Mouse (Mus musculus) frontal cortex, adult 2 months (tissue): ENCODE results near the gene Tspan3. TPM values are rescaled to one million over a fixed set of nuclear protein-coding genes. Genes with fewer than 3 reads are reported as not detected.

ENCODE experiments used
- DNase-seq, 2 experiments: peaks; one replicate each; pipeline ENCODE4 v3.0.0; 2022; ENCODE audit warnings: low spot score in 1 of 2; ENCODE audit errors: extremely low spot score in 1 of 2
- polyA plus RNA-seq: library from polyadenylated mRNA; depleted of rRNA; stranded (reverse); fragments of >200 nt; gene quantifications from 2 replicates; pipeline ENCODE4 v1.2.3, GENCODE M21; 2012; rRNA removed

Gene Tspan3
- polyA plus RNA-seq, result 478 and 493 TPM in 2 replicates

DNA sequence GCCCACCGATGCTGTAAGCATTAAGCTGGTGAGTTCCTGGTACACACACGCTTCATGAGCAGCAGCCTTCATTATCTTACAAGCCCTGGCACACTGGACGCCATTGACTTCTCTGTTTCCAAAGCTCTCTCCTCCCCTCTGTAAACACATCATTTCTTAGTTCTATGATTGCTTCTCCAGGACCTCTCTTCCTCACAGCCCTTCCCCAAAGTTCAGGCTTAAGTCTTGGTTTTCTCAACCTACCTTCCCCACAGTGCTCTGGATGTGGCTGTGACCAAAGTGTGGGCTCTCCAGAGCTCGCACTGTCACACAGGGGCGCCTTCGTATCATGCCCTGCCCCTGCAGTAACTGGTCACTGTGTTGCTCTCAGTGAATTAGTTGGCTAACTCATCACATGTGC, at the start of gene Tspan3:
TSS of gene Tspan3 (minus strand) at position 101 of the 400 bp plus-strand sequence.
- DNase-seq, result no peak

DNA sequence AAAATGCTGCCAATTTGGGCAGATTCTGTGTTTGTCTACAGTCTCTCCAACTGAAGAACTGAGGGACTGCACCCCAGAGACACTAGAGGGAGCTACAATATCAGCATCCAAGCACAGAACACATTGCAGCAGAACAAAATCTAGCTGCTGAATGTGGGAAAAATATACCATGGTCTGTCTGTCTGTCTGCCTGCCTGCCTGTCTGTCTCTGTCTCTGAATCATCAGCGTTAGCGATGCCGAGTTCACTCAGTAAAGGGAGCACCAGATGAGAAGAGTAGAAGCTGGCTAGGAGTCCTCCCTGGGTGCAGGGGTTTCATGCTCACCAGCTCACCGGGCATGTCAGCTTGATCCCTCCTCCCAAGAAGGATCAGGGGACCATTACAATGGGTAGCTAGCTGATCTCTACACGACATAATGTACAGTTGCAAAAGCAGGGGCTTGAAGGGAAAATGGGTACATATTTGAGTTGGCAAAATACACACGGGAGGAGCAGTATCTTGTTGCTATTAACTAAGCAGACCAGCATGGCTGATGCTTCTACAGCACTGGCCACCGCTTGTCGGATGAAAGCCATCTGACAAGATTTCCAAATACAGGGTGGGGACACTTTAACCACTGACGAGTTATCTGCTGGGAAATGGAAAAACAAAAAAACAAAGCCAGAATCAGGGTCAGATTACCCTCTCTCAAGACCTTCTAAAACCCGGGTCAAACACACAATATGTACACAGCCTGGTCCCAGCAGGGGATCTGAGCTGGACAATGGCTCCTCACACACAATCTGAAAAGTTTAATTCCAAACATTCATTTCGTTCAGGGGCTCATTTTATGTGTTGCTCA, 48.4 kb upstream of the Tspan3 start:
- DNase-seq, result peak; percentile 40 to 83

DNA sequence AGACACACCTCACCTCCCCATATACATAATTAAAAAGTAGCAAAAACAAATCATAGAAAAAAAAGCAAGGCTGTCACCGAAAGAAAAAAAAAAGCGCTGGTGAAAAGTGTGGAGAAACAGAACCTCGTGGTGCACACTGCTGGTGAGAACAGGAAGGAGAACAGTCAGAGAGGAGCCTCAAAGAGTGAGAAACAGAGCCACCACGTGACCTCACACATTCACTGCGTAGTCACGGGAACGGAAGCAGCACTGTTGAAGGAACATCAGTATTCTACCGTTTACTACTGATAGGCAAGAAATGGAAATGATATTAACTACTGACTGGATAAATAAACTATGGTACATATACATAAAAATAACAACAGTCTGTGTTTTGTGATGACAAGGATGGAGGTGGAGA, 43.5 kb upstream of the Tspan3 start:
- no peak for DNase-seq

DNA sequence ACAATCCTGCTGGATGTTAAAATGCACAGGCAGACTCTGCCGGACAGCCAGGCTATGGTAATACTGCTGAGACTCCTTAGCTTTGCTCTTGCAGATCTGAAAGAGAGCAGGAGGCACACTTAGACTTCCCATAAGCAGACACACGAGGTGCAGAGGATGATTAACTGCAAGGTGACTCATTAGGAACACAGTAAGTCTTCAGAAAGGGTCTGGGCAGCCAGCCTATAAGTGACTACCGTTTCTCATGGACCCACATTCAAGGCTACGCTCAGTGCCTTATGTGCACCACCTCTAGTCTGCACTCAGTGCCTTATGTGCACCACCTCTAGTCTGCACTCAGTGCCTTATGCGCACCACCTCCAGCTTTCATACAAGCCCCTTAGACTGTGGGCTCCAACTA, 42.2 kb upstream of the Tspan3 start:
- DNase-seq, result no peak

DNA sequence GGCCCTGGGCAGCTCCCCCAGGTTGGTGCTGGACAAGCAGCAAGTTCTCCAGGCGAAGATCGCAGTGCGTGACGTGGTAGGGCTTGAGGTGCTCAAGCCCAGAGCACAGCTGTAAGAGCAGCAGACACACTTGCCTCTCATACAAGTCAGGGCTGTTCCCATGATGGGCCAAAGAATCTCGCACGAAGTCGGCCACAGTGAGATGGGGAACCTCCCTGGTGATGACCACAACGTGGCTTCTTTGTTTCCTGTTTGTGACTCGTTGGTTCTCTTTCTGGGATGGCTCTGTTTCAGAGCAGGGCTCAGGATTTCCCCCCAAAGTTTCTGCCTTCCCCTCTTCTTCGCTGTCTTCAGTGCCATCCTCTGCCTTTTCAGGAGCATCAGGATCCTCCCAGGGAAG, 41.8 kb upstream of the Tspan3 start:
- no peak for DNase-seq

DNA sequence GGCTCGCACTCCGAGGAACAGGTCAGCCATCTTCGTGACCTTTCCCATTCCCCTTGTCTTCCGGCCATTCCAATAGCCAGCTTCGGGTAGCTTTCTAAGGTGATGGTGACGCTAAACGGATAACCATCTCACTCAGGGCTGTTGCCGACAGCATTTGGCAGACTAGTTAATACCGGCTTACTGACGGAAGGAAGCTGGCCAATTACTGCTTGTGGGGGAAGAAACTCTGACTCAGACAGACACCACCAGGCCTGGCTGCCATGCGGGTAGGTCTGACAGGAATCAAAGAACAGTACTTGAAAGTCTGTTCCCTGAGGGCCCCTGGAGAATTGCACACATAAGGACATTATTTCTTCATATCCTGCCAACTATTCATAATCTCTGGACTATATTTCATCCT, 40.1 kb upstream of the Tspan3 start:
- no peak for DNase-seq

DNA sequence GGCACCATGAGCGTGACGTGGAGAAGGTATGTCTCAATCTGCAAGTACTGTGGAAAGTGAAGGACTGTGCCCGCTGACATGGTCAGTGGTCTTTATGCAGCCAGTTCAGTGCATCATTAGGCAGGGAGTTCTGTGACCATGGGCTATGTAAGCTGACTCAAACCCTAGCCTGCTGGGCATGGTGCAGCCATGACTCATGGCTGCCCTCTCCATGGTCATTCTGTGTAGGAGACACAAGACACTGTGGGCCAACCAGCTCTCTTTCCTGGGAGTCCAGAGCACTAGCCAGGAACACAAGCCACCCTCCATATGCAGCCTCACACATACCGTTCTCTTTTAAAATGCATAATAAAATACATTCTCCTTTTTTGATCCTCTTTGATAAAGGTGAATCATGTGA, 39.0 kb upstream of the Tspan3 start:
- DNase-seq, result no peak

DNA sequence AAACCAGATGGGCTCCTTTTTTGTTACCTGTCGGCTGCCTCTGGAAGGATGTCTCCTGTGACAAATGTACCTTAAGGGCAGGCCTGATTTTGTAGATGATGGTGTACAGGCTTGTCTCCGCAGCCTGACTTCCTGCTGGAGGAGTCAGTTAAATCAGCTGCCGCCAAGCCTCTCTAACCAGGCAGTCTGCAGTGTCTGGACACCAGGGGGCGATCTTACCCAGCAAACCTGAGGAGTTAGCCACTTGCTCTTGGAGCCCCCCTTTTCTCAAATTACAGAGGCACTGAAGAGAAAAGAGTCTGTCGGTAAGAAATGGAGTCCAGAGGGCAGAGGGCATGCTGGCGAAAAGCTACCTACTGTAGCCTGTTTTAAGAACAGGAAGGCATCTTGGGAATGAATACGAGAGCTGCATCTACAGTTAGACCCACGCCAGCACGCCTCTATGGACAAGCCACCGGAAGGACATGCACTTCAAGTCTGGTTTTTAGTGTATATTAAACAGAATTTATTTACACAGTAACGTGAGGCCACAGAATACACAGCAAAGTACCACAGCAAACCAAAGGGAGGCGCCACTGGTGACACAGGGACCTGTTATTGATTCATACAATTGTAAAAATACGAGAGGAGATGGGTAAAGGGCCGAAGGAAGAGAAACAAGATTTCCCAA, 35.5 kb upstream of the Tspan3 start:
- peak; percentile 53 to 92 for DNase-seq

DNA sequence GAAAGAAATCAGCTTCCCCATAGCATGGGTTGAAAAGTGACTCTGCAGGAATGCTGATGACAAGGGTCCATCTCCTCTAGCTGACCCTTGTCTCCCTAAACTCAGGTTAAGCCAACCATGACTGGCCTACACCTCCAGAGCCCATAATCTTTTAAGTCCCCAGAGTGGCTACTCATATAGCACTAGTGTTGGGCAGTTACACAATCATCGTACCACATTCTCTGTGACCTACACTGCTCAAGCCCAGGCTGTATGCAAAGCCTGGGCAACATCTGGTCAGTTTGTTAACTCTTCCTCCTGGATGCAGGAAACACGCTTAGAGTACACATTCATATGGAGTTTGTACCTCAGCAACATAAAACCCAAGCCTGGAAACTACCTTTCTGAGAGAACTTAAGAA, 34.9 kb upstream of the Tspan3 start:
- DNase-seq, result no peak

DNA sequence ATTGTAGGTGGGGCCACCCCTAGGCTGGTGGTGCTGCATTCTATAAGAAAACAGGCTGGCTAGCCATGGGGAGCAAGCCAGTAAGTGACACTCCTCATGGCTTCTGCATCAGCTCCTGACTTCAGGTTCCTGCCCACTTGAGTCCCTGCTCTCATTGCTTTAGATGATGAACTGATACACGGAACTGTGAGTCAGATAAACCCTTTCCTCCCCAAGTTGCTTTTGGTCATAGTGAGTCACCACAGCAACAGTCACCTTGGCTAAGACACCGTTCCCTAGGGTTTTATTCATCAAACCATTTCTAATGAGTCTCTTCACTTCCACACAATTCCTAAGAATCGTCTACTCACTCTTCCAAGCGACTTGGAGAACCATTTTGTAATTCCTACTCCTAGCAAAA, 31.6 kb upstream of the Tspan3 start:
- no peak for DNase-seq

DNA sequence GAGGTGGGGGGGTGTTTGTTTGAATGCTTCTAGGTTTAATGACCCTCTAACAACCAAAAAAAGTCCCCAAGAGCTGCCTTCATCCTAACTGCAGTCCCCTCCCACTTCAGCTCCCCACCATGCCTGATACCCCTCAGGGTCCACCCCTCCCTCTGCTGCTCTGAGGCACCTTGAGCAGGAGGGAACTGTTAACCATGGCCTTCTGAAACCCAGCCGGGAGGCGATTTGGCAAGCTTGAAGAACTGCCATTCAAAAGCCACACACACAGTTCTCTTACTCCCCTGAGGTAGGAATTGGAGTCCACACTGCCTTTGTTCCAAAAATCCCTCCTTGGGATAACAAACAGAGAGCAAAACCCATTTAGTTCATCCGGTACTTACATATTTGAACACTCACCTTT, 29.9 kb upstream of the Tspan3 start:
- DNase-seq, result no peak

DNA sequence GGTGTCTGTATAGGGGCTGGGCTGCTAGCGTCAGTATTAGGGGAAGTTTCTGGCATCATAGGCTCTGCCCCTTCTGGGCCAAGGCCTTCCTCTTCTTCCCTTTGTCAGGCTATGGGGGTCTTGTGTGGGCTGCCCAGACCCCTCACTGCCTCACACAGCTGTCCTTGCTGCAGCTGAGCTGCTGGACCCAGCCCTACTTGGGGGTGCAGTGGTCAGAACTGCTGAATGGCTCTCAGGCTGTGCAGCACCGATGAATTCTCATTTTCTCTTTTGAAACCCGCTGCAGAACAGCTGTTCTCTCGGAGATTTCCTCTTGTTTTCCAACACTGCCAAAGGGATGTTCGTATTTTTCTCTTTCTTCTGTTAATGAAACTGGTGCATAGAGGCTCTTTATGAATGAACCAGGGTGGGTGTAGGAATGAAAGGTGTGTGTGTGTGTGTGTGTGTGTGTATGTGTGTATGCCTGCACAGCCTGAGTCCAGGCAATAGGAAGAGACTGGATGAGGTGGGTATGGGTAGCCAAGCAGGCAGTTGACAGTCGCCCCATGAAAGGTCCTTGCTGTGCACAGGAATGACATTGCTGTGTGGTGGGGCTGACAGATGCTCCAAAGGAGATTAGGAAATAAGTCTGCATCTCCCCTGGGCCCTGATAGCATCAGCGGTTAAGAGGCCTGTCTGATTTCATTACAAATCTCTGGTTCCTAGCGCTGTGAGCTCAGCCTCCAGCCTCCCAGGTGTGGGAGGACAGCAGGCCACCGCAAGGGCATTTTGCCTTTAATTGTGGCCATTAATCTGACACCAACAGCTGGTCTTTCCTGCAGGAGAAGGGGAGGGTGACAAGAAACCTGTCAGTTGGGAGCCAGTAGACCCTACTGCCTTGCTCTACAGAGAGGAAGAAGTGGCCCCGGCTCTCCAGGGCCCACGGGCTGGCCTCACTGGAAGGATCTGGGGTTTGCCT, 26.5 kb upstream of the Tspan3 start:
- no peak for DNase-seq

DNA sequence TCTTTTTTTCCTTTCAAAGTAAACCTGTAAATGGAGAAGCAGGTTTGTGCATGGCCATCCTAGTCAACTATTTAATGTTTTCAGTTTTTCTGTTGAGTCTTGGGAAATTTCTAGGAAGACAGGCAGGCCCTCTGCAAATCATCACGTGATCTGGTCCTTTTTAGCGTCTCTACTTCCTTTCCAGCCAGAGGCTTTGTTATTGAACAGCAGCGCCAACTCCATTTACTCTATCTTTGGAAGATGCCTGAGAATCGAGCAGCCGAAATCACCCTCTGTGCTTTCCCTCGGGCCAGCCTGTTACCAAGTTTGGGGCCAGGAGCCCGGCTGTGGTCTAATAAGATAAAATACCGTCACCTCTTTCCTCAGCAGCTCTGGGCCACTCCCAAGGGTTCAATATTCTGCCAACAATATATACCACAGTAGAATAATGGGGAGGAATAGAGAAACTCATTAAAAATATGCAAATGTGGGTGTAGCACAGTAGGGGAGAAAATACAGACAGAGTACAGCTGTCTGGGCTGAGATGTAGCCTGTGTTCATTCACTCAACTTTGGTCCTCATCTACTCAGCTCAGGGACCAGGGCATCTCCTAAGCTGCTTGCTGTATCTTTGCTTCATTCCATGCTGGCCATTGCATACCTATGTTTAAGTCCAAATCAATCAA, 15.0 kb upstream of the Tspan3 start:
- DNase-seq, result no peak

DNA sequence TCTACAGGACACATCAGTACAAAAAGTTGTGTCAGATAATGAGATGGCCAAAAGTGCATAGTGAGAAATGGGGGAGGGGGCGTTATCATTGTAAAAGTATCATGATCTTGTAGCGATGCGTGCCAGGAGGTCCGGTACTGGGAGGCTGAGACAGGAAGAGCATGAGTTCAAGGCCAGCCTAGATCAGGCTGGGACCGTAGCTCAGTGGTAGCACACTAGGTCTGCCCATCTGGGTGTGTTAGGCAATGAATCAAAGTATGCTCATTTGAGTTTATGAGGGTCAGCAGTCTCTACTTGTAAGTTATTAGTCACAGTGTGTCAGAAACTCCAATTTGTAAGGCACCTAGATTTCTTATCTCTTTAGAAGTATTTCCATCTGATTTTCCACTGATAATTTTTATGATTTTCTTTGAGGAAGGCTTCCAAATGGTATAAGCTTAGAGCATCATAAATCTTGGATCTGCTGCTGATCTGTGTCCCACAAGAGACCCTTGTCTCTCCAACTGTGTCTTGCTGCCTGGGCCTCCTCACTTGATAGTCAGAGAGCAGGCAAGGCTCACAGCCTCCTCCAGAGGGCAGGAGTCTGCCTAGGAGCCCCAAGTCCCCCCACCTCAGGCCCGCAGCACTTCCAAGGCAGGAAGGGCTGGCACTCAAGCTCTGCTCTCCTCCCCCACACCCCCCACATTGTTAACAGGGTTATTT, 14.3 kb upstream of the Tspan3 start:
- DNase-seq, result no peak

DNA sequence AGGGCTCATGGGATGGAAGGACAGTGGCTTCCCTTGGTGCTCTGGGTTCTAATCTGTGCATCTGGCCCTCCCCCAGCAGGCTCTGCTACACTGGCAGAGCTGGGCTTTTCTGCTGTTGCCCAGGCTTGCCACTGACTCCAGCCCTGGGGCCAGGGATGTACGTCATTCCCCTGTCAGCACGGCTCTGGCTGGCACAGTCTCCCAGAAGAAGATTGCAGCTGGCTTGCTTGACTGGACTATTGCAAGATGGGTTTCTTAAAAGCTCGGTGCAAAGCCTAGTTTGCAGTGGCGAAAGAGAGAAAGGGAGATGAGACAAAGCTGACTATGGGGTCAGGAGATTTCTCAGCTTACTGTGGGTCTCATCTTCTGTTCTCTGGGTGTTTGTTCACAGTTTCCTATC, 12.1 kb upstream of the Tspan3 start:
- no peak for DNase-seq

DNA sequence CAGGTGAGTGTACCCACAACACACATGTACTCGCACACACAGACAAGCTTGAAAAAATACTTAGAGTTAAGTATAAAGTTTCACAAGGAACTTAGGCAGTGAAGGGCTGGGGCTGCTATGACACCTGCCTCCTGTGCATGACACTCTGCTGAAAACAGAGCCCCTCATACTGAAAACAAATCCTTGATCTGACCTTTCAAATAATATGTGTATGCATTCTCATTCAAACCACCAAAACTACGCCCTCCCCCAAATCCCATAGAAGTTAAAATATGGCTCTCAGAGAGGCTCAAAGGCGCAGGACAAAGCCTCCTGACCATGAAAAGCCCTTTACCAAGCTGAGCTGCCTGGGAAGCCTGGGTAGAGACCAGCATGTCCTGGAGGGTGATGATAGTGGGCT, 10.0 kb upstream of the Tspan3 start:
- DNase-seq, result no peak

DNA sequence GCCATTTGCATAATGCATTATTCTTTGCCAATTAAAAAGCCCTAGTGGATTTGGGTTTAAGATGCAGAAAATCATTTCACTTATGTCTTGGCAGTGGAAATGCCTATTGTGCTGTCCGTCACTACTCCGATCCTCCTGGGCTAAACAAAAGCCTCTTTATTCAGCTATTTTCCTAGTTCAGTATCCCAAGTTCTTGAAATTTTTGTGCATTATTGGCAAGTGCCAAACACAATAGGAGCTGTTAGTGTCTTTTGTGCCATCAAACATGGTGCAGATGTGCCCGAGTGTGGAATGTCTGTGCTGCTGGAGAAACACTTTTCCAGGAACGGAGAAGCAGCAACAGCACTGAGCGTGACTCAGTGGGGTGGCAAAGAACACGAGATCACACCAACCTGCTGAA, 2.4 kb upstream of the Tspan3 start:
- DNase-seq, result no peak

DNA sequence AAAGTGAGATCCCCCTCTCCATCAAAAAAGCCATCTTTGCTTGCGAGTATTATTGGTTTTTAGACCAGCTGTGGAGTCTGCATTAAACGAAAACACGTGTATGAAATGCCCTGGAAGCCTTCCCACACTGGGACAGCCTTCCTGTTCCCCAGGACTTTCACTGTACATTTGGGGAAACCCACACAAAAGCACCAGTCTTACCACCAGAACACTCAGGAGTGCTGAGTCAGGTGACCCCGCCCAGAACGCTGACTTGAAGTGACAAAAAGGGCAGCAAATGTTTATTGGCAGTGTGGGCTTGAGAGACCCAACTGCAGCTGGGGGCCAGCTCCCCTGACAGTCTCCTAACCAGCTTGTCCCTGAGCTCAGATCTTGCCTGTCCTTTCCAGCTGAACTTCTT, 884 bp upstream of the Tspan3 start:
- DNase-seq, result no peak

DNA sequence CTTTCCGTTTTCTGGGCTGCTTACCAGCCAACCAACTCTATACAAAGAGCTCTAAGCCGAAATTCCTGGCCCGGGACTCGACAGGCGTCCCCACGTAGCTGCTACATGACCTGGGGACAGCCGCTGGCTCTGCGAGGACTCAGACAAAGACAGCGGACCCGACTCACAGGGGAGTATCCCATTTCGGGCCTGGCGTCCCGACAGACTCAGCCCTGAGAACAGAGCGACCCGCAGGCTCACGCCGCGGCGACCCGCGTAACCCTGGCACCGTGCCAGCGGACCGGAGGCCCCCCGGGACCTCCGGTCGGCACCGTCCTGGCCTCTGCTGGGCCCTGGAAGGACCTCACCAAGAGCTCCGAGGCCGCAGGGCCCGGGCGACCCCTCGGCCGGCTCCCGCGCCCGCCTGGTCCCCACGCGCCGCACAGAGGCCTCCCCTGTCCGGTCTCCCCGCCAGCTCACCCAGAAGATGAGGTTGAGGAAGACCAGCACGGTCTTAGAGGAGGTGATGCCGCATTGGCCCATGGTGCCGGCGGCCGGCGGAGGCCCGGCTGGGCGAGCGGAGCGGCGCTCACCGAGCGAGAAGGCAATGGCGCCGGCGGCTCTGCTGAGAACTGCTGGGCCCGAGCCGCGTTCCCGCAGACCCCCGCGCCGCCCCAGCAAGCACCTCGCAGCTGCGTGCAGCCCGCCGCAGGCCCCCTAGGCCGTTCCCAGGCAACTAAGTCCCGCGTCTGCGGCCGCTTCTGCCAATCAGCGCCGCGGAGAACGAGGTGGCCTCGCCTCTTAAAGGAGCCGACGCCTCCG, 4.7 kb downstream of the Tspan3 start:
- DNase-seq, result peak; percentile 88 to 95
